Mouse (Mus musculus): ENCODE measurements around the gene Csdc2. TPM values are rescaled to one million over a fixed set of nuclear protein-coding genes. Genes with fewer than 3 reads are reported as not detected.

The Csdc2 gene
- polyA plus RNA-seq, 1 experiment from 2014 or later = 6.3 TPM

DNA sequence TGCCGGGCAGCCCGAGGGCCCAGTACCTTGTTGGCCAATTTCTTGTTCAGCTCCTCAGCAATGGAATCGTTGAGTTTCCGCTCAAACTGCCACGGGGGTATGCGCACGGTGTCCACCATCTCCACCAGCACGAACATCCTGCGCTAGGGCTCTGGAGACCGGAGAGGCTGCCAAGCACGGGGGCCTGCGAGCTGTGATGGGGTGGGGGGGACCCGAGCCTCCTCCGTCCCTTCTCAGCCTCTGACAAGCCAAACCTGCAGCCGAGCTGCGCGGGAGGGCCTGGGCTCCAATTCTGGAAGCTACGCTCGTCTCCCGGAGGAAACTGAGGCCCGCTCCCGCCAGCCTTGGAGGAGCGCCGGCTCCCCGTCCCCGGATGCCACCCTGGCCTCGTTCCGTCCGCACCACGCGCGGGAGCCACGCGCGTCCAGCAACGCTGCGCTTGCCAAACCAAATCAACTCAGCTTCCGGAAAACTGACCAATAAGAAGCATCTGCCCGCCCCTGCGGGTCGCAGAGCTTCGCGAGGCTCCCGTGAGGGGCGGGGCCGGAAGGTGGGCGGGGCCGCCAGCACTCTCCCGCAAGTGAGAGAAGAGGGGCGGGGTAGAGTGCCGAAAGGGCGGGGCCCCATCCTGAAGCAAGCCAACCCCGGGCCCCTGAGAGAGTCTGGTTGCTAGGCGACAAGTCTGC lies 10.7 kb upstream of the Csdc2 start, which contains the start of gene Polr3h:
Gene Polr3h, minus strand, starts transcription at position 481 of the 686 bp plus-strand sequence.
- Histone ChIP-seq H3K4me1 (replicated peaks) (peaks cover 15% of the 10 kb centered on the region), H3K4me2 (peak within 1 kb of the TSS; percentile 85), H3K9ac (peak within 1 kb of the TSS; percentile 78), H3K9me3 (replicated peaks) (no peaks in the 10 kb centered on the region), H3K27me3 (replicated peaks) (no peaks in the 10 kb centered on the region), H3K27ac (ENCODE audit: poor library complexity, severe bottlenecking) (no peak within 1 kb of the TSS), H3K4me3 (peak within 1 kb of the TSS; percentile 61), H3K36me3 (0 out of 2 replicates have a peak, but pooled peaks cover 3% of the 10 kb centered on the region)
- ATAC-seq (ENCODE audit: insufficient number of reproducible peaks, low FRiP score) = peak; percentile 96
- under 1% methylated on average over 54 of the region's 54 CpGs for WGBS

DNA sequence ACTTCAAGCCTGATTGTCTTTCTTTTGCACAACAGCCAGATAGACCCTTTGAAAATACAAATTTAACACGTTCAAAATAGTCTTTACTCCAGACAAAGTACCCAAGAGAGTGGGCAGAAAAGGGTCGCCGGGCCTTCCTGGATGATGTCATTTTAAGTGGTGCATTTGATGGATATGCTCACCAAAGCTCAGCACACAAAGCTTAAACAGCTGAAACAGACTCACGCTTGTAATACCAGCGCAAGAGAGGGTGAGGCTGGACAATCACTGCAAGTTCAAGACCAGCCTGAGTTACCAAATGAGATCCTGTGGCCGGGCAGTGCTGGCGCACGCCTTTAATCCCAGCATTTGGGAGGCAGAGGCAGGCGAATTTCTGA lies 10.1 kb upstream of the Csdc2 start:
- Histone ChIP-seq H3K27ac (ENCODE audit: poor library complexity, severe bottlenecking) (no peak overlapping the region), H3K4me1 (replicated peaks) (peaks cover 15% of the 10 kb centered on the region), H3K27me3 (replicated peaks) (no peaks in the 10 kb centered on the region), H3K4me3 (peak overlapping the region; percentile 61; the same call in 1 of the 2 replicates), H3K36me3 (0 out of 2 replicates have a peak, but pooled peaks cover 3% of the 10 kb centered on the region), H3K9ac (no peak overlapping the region; the same call in 1 of the 2 replicates), H3K9me3 (replicated peaks) (no peaks in the 10 kb centered on the region), H3K4me2 (peak overlapping the region; percentile 85)
- WGBS = 37% methylated on average over 9 of the region's 9 CpGs
- ATAC-seq (ENCODE audit: insufficient number of reproducible peaks, low FRiP score) = no peak

DNA sequence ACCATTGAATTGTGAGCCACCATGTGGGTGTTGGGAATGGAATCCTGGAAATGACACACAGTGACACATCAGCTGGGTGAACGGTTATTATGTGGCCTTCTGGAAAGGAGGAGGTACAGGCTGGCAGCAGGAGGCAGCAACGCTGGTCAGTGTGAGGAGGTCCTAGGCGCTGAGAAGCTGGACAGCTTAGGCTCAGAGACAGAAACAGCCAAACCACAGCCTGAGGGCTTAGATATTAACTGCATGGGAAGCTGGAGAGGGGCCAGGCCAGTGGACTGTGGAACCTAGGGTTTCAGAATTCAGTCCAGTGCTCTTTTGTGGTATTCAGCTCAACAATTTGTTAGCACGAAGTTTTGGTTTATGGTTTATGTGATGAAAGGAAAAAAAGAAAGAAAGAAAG lies 8.8 kb upstream of the Csdc2 start:
- WGBS = 56% methylated on average over 4 of the region's 4 CpGs
- H3K9me3 ChIP-seq (replicated peaks) = no peaks in the 10 kb centered on the region
- no peak for ATAC-seq (ENCODE audit: insufficient number of reproducible peaks, low FRiP score)
- H3K27ac ChIP-seq (ENCODE audit: poor library complexity, severe bottlenecking) = no peak overlapping the region
- no peak overlapping the region for H3K4me2 ChIP-seq
- no peak overlapping the region for H3K9ac ChIP-seq
- peaks cover 15% of the 10 kb centered on the region for H3K4me1 ChIP-seq (replicated peaks)
- H3K4me3 ChIP-seq = no peak overlapping the region
- no peaks in the 10 kb centered on the region for H3K27me3 ChIP-seq (replicated peaks)
- no peaks in the 10 kb centered on the region for H3K36me3 ChIP-seq

DNA sequence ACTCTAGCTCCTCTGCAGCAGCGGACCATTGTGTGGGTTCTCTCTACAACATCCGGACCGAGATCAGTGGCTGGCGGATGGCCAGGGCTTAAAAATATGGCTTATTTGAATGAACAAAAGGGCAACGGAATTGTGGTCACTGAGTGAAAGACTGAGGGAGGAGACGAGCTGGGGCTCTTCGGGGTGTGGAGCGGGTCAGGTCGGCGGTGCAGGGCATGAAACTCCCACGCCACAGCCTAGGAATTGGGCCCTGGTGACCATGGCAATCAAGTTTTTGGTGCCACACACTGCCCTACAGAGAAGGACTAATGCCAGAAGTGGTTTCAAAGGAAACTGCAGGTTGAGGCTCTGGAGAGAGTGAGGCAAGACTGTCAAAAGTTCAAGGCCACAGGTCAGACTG lies 8.3 kb upstream of the Csdc2 start:
- Histone ChIP-seq H3K4me3 (no peak overlapping the region), H3K9me3 (replicated peaks) (no peaks in the 10 kb centered on the region), H3K27me3 (replicated peaks) (no peaks in the 10 kb centered on the region), H3K9ac (no peak overlapping the region), H3K36me3 (no peaks in the 10 kb centered on the region), H3K4me1 (replicated peaks) (peaks cover 15% of the 10 kb centered on the region), H3K4me2 (no peak overlapping the region), H3K27ac (ENCODE audit: poor library complexity, severe bottlenecking) (no peak overlapping the region)
- no peak for ATAC-seq (ENCODE audit: insufficient number of reproducible peaks, low FRiP score)
- WGBS = 68% methylated on average over 11 of the region's 11 CpGs

DNA sequence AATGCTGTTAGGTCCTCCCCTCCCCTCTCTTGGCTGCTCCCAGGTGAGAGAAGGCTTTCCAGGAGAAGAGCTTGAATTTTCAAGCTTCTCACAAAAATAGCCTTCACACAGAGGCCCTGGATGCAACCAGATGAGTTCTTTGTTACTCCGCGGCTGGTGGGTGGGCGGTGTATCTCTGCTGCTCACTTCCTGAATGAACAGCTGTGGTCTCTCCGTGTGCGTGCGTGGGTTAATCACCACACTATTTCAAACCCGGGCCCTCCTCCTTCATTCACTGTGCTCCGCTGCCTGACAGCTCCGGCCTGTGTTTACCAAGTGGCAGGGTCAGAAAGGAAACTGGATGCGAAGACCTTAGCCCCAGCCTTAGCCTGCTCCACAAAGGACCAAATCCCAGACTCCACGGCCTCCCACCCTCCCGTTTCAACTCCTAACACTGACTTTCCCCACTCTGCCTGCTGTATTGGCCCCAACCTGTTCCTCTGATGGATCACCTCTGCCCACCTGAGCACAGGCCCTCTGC lies 3.5 kb upstream of the Csdc2 start:
- 42% methylated on average over 12 of the region's 12 CpGs for WGBS
- no peak for ATAC-seq (ENCODE audit: insufficient number of reproducible peaks, low FRiP score)
- Histone ChIP-seq H3K27me3 (replicated peaks) (peaks cover 6% of the 10 kb centered on the region; the same call in 1 of the 2 replicates), H3K4me2 (no peak overlapping the region), H3K9ac (no peak overlapping the region), H3K36me3 (no peaks in the 10 kb centered on the region), H3K9me3 (replicated peaks) (no peaks in the 10 kb centered on the region), H3K4me1 (replicated peaks) (peaks cover 21% of the 10 kb centered on the region), H3K27ac (ENCODE audit: poor library complexity, severe bottlenecking) (no peak overlapping the region), H3K4me3 (no peak overlapping the region)

DNA sequence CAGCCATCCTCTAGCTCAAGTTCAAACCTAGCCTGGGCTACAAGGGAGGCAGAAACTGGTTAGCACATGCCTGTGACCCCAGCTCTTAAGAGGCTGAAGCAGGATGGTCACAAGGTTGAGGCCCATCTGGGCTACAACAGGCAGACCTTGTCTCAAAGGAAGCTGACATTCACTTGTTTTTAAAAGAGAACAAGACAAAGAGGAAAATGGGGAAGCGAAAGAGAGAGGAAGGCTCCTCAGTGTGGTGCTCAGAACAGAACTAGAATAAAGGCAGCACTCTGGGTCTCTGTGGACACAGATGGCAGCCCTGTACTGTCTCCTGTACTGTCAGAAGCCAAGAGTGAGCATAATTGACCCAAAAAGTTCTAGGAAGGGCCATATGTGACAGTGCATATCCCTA lies 2.6 kb upstream of the Csdc2 start:
- Histone ChIP-seq H3K27me3 (replicated peaks) (peaks cover 6% of the 10 kb centered on the region; the same call in 1 of the 2 replicates), H3K4me3 (no peak overlapping the region), H3K27ac (ENCODE audit: poor library complexity, severe bottlenecking) (no peak overlapping the region), H3K36me3 (no peaks in the 10 kb centered on the region), H3K4me1 (replicated peaks) (peaks cover 28% of the 10 kb centered on the region), H3K4me2 (no peak overlapping the region), H3K9me3 (replicated peaks) (no peaks in the 10 kb centered on the region), H3K9ac (no peak overlapping the region)
- ATAC-seq (ENCODE audit: insufficient number of reproducible peaks, low FRiP score) = no peak
- WGBS = 86% methylated on average over 1 of the region's 1 CpGs

DNA sequence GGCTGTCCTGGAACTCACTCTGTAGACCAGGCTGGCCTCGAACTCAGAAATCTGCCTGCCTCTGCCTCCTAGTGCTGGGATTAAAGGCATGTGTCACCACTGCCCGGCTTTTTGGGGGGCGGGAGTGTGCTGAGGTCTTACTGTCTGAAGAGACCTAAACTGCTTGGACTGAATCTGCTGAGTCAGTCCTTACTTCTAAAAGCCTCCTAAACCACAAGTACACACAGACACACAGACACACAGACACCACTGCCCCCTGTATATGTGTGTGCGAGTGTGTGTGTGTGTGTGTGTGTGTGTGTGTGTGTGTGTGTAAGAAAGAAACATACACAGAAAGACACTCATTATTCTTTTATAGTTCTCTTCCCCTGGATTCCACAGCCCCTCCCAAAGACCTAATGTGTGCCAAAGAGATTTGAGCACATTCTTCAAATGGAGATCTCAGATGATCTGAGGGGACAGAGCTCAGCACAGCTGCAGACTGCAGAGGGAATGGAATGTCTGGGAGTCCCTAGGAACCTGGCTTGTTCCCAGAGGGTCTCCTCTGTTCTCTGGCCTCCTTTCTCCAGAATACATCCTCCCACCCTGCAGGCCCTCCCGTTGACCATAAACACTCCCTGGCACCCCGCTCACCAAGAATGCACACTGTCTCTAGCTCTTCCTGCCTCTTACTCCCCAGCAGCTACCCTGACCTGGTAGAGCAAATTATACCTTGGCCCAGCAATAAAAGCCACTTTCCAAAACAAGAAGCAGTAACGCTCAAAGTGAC lies 506 bp upstream of the Csdc2 start:
- peak overlapping the region; percentile 66; the same call in 1 of the 2 replicates for H3K9ac ChIP-seq
- peaks cover 28% of the 10 kb centered on the region for H3K4me1 ChIP-seq (replicated peaks)
- peaks cover 6% of the 10 kb centered on the region; the same call in 1 of the 2 replicates for H3K27me3 ChIP-seq (replicated peaks)
- H3K4me3 ChIP-seq = peak overlapping the region; percentile 46
- no peak for ATAC-seq (ENCODE audit: insufficient number of reproducible peaks, low FRiP score)
- peak overlapping the region; percentile 13; the same call in 1 of the 2 replicates for H3K27ac ChIP-seq (ENCODE audit: poor library complexity, severe bottlenecking)
- H3K9me3 ChIP-seq (replicated peaks) = no peaks in the 10 kb centered on the region
- H3K36me3 ChIP-seq = no peaks in the 10 kb centered on the region
- 53% methylated on average over 7 of the region's 7 CpGs for WGBS
- peak overlapping the region; percentile 73 for H3K4me2 ChIP-seq

DNA sequence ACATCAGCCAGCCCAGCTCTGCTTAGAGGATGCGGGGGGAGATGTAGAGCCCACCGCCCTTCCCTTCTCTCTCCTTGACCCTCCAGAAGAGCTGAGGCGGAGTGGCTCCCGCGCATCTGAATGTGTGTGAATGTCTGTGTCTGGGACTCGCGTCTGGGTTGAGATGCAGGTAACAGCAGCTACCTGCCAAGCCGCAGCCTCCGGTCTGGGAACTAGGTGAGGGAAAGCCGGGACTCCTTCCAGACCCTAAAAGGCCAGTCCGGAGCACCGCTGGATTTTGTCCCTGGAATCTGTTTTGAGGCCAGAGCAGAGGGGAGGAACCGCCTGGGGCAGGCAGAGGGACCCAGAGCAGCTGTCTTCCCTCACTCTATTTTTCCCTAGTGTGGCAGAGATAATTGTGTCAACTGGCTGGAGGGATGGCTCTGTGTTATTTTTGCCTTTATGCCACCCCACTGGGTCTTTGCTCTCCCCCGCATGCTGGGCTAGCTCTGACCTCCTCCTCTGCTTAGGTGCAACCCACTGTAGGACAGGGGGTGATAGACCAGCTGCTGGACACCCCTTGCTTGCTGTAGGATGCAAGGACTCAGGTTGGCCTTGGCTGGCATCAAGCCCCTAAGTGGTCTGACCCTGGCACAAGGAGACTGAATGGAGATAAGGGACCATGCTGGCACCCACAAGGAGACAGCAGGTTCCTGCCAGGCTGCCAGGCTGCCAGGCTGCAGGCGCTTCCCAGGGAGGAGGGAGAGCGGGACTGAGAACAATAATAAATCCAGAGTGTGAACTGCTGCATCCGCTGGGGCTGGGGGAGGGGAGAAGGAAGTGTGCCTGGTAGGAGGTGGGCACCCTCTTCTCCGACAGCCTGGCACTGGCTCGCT lies 776 bp downstream of the Csdc2 start:
- WGBS = 8% methylated on average over 19 of the region's 19 CpGs
- Histone ChIP-seq H3K4me3 (peak overlapping the region; percentile 46), H3K9me3 (replicated peaks) (no peaks in the 10 kb centered on the region), H3K9ac (peak overlapping the region; percentile 66), H3K36me3 (no peaks in the 10 kb centered on the region), H3K4me2 (peak overlapping the region; percentile 73), H3K27ac (ENCODE audit: poor library complexity, severe bottlenecking) (peak overlapping the region; percentile 13; the same call in 1 of the 2 replicates), H3K27me3 (replicated peaks) (peaks cover 6% of the 10 kb centered on the region; the same call in 1 of the 2 replicates), H3K4me1 (replicated peaks) (peaks cover 28% of the 10 kb centered on the region)
- peak; percentile 4; the same call in 1 of the 2 replicates for ATAC-seq (ENCODE audit: insufficient number of reproducible peaks, low FRiP score)

DNA sequence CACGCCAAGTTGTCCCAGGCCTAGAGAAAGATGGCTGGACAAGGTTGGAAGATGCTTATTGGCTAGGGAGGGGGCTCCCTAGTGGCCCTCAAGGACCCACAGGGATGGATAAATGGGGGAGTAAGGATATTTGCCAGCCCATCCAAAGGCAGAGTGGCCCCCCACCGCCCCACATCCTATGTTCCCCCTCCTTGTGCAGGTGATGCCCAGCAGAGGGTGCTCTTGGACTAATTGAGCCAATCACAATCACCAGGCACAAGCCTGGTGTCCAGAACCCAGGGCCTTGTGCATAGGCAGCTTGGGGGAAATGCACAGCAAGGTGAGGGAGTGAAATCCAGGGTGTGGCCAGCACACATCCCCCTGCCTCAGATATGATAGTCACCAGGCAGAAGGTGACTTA lies 1.7 kb downstream of the Csdc2 start:
- no peaks in the 10 kb centered on the region for H3K36me3 ChIP-seq
- no peak overlapping the region for H3K4me2 ChIP-seq
- H3K4me1 ChIP-seq (replicated peaks) = peaks cover 30% of the 10 kb centered on the region
- H3K9ac ChIP-seq = no peak overlapping the region
- peaks cover 6% of the 10 kb centered on the region; the same call in 1 of the 2 replicates for H3K27me3 ChIP-seq (replicated peaks)
- WGBS = 30% methylated on average over 2 of the region's 2 CpGs
- ATAC-seq (ENCODE audit: insufficient number of reproducible peaks, low FRiP score) = 0 out of 2 replicates have a peak, but pooled peaks have one; percentile 23
- H3K27ac ChIP-seq (ENCODE audit: poor library complexity, severe bottlenecking) = no peak overlapping the region
- no peaks in the 10 kb centered on the region for H3K9me3 ChIP-seq (replicated peaks)
- no peak overlapping the region for H3K4me3 ChIP-seq

DNA sequence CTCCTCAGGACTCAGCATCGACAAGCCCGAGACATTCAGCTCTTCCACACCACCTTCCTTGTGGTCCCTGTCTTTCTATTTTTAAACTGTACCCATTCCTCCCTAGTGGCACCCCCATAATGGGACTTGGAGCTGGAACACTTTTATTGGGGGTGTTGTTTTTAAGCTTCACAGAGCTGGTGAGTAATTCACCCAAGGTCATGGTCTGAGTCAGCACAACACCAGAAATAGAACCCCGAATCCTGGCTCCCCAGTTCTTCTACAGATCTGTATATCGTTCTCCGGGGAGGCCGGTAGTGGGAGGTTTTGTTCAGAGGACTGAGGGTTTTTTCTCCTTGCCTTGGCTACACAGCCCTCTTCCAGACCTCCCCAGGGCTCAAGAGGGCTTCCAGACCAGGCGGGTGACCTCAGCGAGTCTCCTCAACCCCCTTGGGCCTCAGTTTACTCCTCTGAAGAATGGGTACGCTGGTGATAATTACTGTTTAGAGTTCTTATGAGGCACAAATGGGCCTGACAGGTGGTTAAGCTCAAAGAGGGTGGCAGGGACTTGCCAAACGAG lies 2.7 kb downstream of the Csdc2 start:
- WGBS = 88% methylated on average over 10 of the region's 10 CpGs
- no peak for ATAC-seq (ENCODE audit: insufficient number of reproducible peaks, low FRiP score)
- Histone ChIP-seq H3K9ac (no peak overlapping the region), H3K27me3 (replicated peaks) (peaks cover 6% of the 10 kb centered on the region; the same call in 1 of the 2 replicates), H3K4me2 (no peak overlapping the region), H3K4me3 (no peak overlapping the region), H3K9me3 (replicated peaks) (no peaks in the 10 kb centered on the region), H3K4me1 (replicated peaks) (peaks cover 34% of the 10 kb centered on the region), H3K36me3 (no peaks in the 10 kb centered on the region), H3K27ac (ENCODE audit: poor library complexity, severe bottlenecking) (no peak overlapping the region)

Data from heart, embryonic 12.5 days (tissue).